Mouse (Mus musculus) cerebellum, adult 2 months (tissue): Measurements from ENCODE around the gene Olfr1535. TPM values are rescaled to one million over a fixed set of nuclear protein-coding genes. Genes with fewer than 3 reads are reported as not detected.

Experiments used
- DNase-seq, 2 experiments: peaks; one replicate each; pipeline ENCODE4 v3.0.0; 2021
- H3K27ac ChIP-seq: fragments of 200-500 bp; 2 replicates; pipeline ENCODE4 v1.5.1; 2012; ENCODE audit warnings: low read length, control low read depth, inconsistent platforms; ENCODE audit not compliant: insufficient read depth
- H3K27me3 ChIP-seq: fragments of 200-500 bp; 2 replicates; pipeline ENCODE4 v1.6.1; 2012; ENCODE audit warnings: inconsistent platforms, mild to moderate bottlenecking, low read length, moderate library complexity; ENCODE audit not compliant: control insufficient read depth, insufficient read depth
- H3K4me1 ChIP-seq: fragments of 200-500 bp; 2 replicates; pipeline ENCODE4 v1.6.1; 2011; ENCODE audit warnings: low read length; ENCODE audit not compliant: control insufficient read depth, insufficient read depth
- H3K4me3 ChIP-seq: fragments of 200-500 bp; replicated peaks from 2 replicates; pipeline ENCODE3; 2011; ENCODE audit warnings: mild to moderate bottlenecking, low read depth, low read length, control low read depth; ENCODE audit not compliant: insufficient read depth
- CTCF ChIP-seq: fragments of 200-500 bp; IDR thresholded peaks from 2 replicates; pipeline ENCODE4 v1.5.1; 2011; ENCODE audit warnings: low read depth, mild to moderate bottlenecking, control low read depth, low read length, moderate library complexity, borderline replicate concordance; ENCODE audit not compliant: insufficient read depth
- POLR2A ChIP-seq: fragments of 200-500 bp; IDR thresholded peaks from 2 replicates; pipeline ENCODE4 v1.6.1; 2011; ENCODE audit warnings: low read length, control low read depth, borderline replicate concordance; ENCODE audit not compliant: insufficient read depth
- WGBS: fragments of 180-500 bp; shearing (Covaris S2); methylation state at CpG from one replicate; pipeline ENCODE4 v1.1.7; 2018; 5-methylcytosine and 5-hydroxymethylcytosine counted together
- polyA plus RNA-seq: library from polyadenylated mRNA; depleted of rRNA; stranded (reverse); fragments of >200 nt; gene quantifications from 2 replicates; pipeline ENCODE4 v1.2.3, GENCODE M21; 2012; rRNA removed

Olfr1535 gene
- polyA plus RNA-seq: not detected in 2 replicates

DNA sequence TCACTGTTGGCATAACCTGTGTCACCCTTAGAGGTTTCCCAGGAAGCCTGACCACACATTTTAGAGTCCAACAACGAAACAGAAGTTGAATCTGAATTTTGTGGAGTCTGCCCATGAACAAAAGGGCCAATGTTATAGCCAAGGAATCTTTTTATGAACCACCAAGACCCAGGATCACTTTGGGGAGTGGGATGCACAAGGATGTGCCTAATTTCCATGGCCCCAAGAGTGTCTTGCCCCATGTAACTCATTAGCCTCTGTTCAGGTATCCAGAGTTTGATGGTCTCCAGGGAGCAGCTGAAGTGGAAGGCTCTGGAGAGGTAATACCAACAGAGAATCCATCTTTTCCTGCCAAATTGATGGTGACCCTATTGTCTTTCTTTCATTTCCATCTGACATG lies at the start of gene Olfr1535:
Olfr1535 (minus strand) TSS at position 101 of the 400 bp plus-strand sequence.
- no peak for DNase-seq
- H3K27me3 ChIP-seq: no peaks in the 10 kb centered on the region
- no peaks in the 10 kb centered on the region for H3K4me1 ChIP-seq
- H3K4me3 ChIP-seq: no peak within 1 kb of the TSS
- no peak within 1 kb of the TSS for H3K27ac ChIP-seq
- 38% methylated on average over 1 of the region's 1 CpGs for WGBS
- TF ChIP-seq CTCF (no peak), POLR2A (no peak)

DNA sequence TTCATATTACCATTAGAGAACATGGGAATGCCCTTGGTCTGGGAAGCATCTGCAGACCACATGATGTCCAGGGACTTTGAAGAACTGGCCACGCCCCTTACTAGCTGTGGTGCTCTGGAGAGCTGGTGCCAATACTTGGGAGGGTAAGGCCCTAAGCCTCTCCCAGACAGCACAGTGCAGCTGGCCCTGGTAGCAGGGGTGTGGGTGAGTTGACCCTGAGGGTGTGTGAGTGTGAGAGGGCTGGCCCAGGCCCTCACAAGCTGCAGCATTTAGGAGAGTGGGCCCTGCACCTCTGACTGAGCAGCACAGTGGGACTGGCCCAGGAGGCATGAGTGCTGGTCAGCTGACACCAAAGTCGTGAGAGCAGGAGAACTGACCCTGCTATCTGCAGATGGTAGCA lies 31.9 kb upstream of the Olfr1535 start:
- no peak overlapping the region for H3K27ac ChIP-seq

DNA sequence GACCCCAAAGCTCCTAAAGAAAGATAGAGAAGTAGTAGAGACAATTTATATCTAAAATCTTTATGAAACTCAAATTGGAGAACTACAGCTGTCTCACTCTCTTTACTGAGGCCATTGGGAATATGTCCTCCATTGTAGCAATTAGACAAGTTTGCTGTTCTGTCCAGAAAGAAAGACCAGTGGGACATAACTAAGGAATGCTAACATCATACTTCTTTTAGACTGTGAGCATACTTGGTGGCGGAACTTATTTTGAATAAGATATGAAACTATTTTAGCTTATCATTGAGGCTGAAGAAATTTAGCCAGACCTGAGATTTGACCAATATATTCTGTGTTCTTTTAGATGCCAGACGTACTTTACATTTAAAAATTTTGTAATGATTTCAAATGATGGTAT lies 22.0 kb upstream of the Olfr1535 start, which contains the start of gene Olfr1364:
Olfr1364 (minus strand) TSS at position 101 of the 400 bp plus-strand sequence.
- H3K4me3 ChIP-seq: no peak within 1 kb of the TSS
- H3K27me3 ChIP-seq: no peaks in the 10 kb centered on the region
- TF ChIP-seq CTCF (no peak), POLR2A (no peak)
- no peak within 1 kb of the TSS for H3K27ac ChIP-seq
- 91% methylated on average over 2 of the region's 2 CpGs for WGBS
- no peaks in the 10 kb centered on the region for H3K4me1 ChIP-seq
- no peak for DNase-seq

More for the DNA sequence above, 31.9 kb upstream of the Olfr1535 start:
- TF ChIP-seq CTCF (no peak), POLR2A (no peak)
- 70% methylated on average over 2 of the region's 2 CpGs for WGBS
- Histone ChIP-seq H3K27me3 (no peaks in the 10 kb centered on the region), H3K4me1 (no peaks in the 10 kb centered on the region), H3K4me3 (no peak overlapping the region)
- no peak for DNase-seq

DNA sequence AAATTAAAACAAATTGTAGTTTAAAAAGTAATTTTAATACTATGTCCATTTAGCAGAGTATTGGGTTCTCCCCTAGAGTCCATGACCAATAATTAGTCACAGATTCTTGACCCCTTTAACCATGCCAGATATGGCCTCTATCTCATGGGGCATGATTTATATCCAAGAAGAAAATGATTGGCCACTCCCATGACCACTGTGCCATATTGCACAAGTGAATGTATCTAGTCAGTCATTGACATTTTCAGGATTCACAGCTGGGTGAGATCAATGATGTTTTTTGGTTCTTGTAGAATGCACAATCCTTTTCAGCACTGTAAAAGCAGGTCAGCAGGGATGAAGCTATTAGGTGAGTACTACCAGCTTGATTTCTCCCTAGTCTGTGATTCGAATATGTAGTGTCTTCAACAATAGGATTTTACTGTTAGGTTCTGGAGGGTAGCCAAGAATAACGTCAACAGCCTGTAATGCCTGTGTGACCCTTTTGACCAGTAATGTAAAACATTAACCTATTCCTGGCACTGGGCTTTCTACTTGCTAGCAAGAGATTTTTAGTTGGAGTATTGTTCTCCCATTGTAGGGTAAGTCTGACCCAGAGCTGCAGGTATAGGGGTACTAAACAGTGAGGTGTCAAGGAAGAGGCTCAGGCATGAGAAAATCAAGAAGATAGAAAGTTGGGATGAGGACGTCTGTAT lies 9.1 kb downstream of the Olfr1535 start:
- Histone ChIP-seq H3K4me1 (no peaks in the 10 kb centered on the region), H3K27ac (no peak overlapping the region), H3K27me3 (no peaks in the 10 kb centered on the region), H3K4me3 (no peak overlapping the region)
- 36% methylated on average over 3 of the region's 3 CpGs for WGBS
- no peak for DNase-seq
- TF ChIP-seq POLR2A (no peak), CTCF (no peak)

DNA sequence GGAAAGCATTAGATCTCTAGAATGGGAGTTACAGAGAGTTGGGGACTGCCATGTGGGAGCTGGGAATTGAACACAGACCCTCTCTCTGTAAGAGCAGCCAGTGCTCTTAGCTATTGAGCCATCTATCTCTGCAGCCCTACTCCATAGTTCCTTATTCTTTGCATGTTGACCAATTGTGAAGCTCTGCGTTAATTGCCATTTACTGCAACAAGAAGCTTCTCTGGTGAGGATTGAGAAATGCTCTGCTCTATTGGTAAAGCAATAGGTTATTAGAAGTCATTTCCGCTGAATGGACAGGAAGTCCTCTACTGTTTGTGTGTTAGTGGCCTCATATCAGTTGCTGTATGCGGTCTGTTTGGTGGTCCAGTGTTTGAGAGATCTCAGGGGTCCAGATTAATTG lies 10.2 kb downstream of the Olfr1535 start:
- H3K4me3 ChIP-seq: no peak overlapping the region
- DNase-seq: no peak
- 91% methylated on average over 3 of the region's 3 CpGs for whole genome bisulfite sequencing
- no peaks in the 10 kb centered on the region for H3K4me1 ChIP-seq
- TF ChIP-seq POLR2A (no peak), CTCF (no peak)
- H3K27me3 ChIP-seq: no peaks in the 10 kb centered on the region
- no peak overlapping the region for H3K27ac ChIP-seq

DNA sequence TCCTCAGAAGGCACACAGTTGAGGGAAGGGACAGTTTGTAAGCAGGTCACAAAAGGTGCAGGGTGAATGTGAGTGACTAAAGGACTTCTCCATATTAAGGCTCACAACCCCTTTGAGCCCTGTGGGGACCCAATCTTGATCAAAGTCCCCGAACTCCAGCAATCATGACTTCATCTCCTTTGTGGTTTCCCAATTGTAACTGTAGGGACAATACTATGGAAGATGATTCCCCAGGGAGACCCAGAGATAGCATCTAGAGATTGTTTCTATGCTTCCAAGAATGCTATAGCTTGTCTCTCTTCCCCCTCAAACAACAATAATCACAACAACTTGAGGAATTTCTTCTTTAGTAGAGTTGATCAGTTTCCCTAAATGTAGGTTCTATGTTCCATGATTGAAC lies 17.0 kb downstream of the Olfr1535 start, which contains the start of gene Olfr1366:
Olfr1366 (minus strand) TSS at position 101 of the 400 bp plus-strand sequence.
- no peak for DNase-seq
- H3K27ac ChIP-seq: no peak within 1 kb of the TSS
- no peak within 1 kb of the TSS for H3K4me3 ChIP-seq
- 65% methylated on average over 1 of the region's 1 CpGs for WGBS
- TF ChIP-seq POLR2A: no peak
- TF ChIP-seq CTCF: no peak
- H3K4me1 ChIP-seq: no peaks in the 10 kb centered on the region
- H3K27me3 ChIP-seq: no peaks in the 10 kb centered on the region

DNA sequence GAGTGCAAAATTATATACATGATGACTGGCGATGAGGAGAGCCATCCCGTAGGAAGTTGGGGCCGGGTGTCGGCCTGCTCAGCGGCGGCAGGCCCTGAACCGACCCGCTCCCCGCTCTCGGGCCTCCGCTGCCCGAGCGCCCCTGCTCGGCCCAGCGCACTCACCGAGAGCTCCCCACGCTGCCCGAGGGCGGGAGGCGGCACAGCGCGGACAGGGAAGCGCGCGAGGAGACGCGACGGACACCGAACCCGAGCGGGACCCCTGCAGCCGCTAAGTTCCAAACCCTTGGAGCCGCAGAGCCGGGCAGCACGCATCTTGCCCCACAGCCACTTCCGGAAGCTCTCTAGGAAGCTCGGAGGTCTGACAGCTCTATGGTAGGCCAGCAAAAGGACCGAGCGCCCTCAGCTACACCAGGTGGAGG lies 28.9 kb downstream of the Olfr1535 start, which contains the start of gene Zkscan8:
Zkscan8 (minus strand) TSS at position 340 of the 421 bp plus-strand sequence.
- peak within 1 kb of the TSS; percentile 72; the same call in 1 of the 2 replicates for H3K27ac ChIP-seq
- WGBS: 1% methylated on average over 39 of the region's 39 CpGs
- TF ChIP-seq CTCF (no peak), POLR2A (peak; percentile 55; the same call in 1 of the 2 replicates)
- no peaks in the 10 kb centered on the region for H3K27me3 ChIP-seq
- DNase-seq: peak; percentile 92 to 96
- H3K4me3 ChIP-seq: peak within 1 kb of the TSS; percentile 84
- H3K4me1 ChIP-seq: no peaks in the 10 kb centered on the region

DNA sequence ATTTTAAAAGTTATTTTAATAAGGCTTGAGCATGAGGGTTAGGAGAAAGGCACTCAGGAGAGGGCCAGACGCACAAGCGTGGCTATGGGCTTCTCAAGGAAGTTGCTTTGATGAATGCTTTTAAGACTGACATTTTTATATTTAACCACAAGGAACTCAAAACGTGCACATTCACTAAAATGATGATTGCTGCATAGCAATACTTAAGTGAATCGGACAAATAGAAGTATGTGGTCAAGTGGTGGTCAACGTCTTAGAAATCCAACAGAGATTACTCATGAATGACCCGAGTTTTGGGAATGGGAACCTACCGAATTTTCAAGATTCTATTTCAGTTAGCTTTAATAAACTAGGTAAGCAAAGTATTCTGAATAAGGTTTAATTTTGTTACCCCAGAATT lies 29.6 kb downstream of the Olfr1535 start:
- H3K4me1 ChIP-seq: no peaks in the 10 kb centered on the region
- DNase-seq: no peak
- TF ChIP-seq POLR2A: no peak
- TF ChIP-seq CTCF: no peak
- 45% methylated on average over 7 of the region's 7 CpGs for WGBS
- no peak overlapping the region for H3K27ac ChIP-seq
- peak overlapping the region; percentile 32 for H3K4me3 ChIP-seq
- H3K27me3 ChIP-seq: no peaks in the 10 kb centered on the region
